Mouse (Mus musculus): ENCODE measurements around the gene Pdgfa. TPM values are rescaled to one million over a fixed set of nuclear protein-coding genes. Genes with fewer than 3 reads are reported as not detected.

Gene Pdgfa
- polyA plus RNA-seq (2015; fragmentation: Nextera tagmentation; extraction: Ambion mirVana), result 47.1 and 47.3 TPM in 2 replicates

DNA sequence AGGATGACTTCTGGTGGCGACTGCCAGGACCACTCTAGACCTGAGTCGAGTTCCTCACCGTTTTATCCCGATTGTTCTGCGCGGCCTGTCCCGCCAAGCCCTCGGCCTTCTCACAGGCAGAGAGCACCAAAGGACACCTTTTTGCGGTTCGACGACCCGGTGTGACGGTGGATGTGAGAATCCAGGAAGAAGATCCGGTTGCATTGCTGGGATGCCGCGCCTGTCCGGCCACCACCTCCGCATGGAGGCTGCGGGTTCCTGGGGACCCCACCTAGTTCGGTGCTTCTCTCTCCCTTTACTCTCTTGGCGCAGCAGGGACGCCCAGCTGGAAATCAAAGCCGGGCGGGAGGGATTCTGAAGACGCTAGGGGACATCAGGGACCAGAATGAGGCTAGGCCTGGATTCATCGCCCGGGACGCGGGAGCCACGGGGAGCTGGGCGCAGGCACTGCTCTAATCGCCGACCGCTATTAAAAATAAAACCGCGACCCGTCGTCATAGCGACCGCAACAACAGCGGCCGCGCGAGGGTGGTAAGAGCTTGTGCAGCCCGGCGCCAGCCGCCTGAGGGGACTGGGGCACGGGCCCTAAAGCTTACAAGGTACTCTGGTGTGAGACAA, at the start of gene Pdgfa:
Gene Pdgfa, minus strand, starts transcription at position 200 of the 618 bp plus-strand sequence.
- 0 out of 2 replicates have a peak, but pooled peaks have one; percentile 10 for ATAC-seq
- Histone ChIP-seq H3K4me2 (ENCODE audit: low read depth, low read length) (peak within 1 kb of the TSS; percentile 96), H3K4me3 (ENCODE audit: low read length) (peak within 1 kb of the TSS; percentile 87), H3K27me3 (replicated peaks; ENCODE audit: control insufficient read depth, insufficient read depth, low read length) (peaks cover 15% of the 10 kb centered on the region), H3K36me3 (ENCODE audit: control insufficient read depth, insufficient read depth, low read length) (no peaks in the 10 kb centered on the region), H3K9me3 (ENCODE audit: control insufficient read depth, low read length) (no peaks in the 10 kb centered on the region), H3K9ac (ENCODE audit: low read depth, low read length) (peak within 1 kb of the TSS; percentile 91), H3K27ac (ENCODE audit: low read length) (peak within 1 kb of the TSS; percentile 98), H3K4me1 (ENCODE audit: control insufficient read depth, insufficient read depth, low read length) (peaks cover 44% of the 10 kb centered on the region)
- 9% methylated on average over 48 of the region's 48 CpGs for WGBS

DNA sequence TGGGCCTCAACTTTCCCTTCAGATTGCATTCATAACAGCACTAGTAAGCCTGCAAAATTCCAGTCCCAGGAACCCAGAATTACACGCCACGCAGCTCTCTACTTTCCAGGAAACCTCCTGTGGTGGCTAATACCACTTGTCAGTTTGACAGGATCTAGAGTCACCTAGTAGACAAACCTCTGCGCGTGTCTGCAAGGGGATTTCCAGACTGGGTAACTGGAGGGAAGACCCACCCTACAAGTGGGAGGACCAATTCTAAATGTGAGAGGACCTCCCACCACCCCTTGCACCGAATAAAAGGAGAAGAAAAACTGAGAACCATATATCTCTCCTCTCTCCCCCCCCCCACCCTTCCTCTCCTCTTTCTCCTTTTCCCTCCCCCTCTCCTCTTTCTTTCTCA, 49.5 kb upstream of the Pdgfa start:
- no peak for ATAC-seq
- H3K9ac ChIP-seq (ENCODE audit: low read depth, low read length), result no peak overlapping the region
- H3K27me3 ChIP-seq (replicated peaks; ENCODE audit: control insufficient read depth, insufficient read depth, low read length), result no peaks in the 10 kb centered on the region
- no peaks in the 10 kb centered on the region for H3K36me3 ChIP-seq (ENCODE audit: control insufficient read depth, insufficient read depth, low read length)
- H3K4me3 ChIP-seq (ENCODE audit: low read length), result no peak overlapping the region
- no peaks in the 10 kb centered on the region for H3K4me1 ChIP-seq (ENCODE audit: control insufficient read depth, insufficient read depth, low read length)
- no peak overlapping the region for H3K27ac ChIP-seq (ENCODE audit: low read length)
- no peaks in the 10 kb centered on the region for H3K9me3 ChIP-seq (ENCODE audit: control insufficient read depth, low read length)
- H3K4me2 ChIP-seq (ENCODE audit: low read depth, low read length), result no peak overlapping the region
- 68% methylated on average over 5 of the region's 5 CpGs for WGBS

DNA sequence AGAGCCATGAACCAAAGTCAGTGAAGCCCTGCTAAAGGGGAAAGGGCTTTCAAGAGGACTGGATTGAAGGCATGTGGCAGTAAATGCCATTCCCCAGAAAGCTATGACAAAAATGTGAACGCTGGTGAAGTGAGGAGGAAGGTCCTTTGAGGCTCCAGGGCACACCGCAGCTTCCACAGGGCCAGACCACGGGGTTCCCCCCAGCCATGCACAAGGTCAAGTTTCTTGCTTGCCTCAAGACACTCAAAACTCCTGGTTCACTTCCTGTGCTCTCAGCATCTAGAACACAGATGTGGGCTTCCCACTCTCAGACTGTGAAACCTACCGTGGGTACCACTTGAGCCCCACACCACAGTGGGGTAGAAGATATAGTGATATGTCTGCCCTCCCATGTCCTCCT, 46.4 kb upstream of the Pdgfa start:
- WGBS, result 58% methylated on average over 4 of the region's 4 CpGs
- Histone ChIP-seq H3K9ac (ENCODE audit: low read depth, low read length) (no peak overlapping the region), H3K9me3 (ENCODE audit: control insufficient read depth, low read length) (no peaks in the 10 kb centered on the region), H3K4me2 (ENCODE audit: low read depth, low read length) (no peak overlapping the region), H3K27me3 (replicated peaks; ENCODE audit: control insufficient read depth, insufficient read depth, low read length) (no peaks in the 10 kb centered on the region), H3K27ac (ENCODE audit: low read length) (no peak overlapping the region), H3K4me1 (ENCODE audit: control insufficient read depth, insufficient read depth, low read length) (no peaks in the 10 kb centered on the region), H3K4me3 (ENCODE audit: low read length) (no peak overlapping the region), H3K36me3 (ENCODE audit: control insufficient read depth, insufficient read depth, low read length) (no peaks in the 10 kb centered on the region)
- no peak for ATAC-seq

DNA sequence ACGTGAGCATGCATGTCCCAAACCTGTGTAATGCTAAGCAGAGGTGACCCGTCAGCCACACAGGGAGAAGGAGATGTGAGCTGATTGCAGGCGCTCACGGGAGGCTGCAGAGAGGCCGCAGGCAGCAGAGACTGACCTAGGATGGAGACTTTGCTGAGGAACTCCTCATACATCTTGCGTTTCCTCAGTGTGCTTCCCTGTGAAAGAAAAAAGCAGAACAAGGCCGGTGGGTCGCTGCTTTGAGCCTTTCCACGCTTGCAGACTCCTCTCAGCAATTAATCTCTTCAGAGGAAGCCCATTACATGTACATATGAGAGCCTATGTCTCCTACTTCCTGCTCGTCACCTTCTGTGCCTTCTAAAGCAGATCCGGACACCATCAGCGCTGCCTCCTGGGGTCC, 45.1 kb upstream of the Pdgfa start:
- H3K27me3 ChIP-seq (replicated peaks; ENCODE audit: control insufficient read depth, insufficient read depth, low read length), result no peaks in the 10 kb centered on the region
- WGBS, result 67% methylated on average over 12 of the region's 12 CpGs
- no peak overlapping the region for H3K4me2 ChIP-seq (ENCODE audit: low read depth, low read length)
- no peak overlapping the region for H3K9ac ChIP-seq (ENCODE audit: low read depth, low read length)
- no peaks in the 10 kb centered on the region for H3K4me1 ChIP-seq (ENCODE audit: control insufficient read depth, insufficient read depth, low read length)
- H3K36me3 ChIP-seq (ENCODE audit: control insufficient read depth, insufficient read depth, low read length), result no peaks in the 10 kb centered on the region
- H3K4me3 ChIP-seq (ENCODE audit: low read length), result no peak overlapping the region
- no peak for ATAC-seq
- no peaks in the 10 kb centered on the region for H3K9me3 ChIP-seq (ENCODE audit: control insufficient read depth, low read length)
- no peak overlapping the region for H3K27ac ChIP-seq (ENCODE audit: low read length)

DNA sequence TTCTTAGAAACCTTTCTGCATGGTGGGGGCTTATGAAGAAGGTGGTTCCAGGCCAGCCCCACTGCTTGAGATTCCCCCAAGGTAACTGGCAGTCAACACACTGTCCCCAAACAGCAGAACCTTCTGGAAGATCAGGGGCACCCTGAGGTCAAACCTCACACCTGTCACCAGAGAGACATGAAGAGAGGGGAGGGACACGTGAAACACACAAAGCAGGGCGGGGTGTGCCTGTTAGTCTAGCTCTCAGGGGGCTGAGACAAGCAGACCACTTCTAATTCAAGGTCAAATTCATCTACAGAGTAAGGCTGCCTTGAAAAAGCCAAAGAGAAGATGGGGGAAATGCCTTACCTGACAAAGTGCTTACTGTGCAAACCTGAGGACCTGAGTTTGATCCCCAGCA, 38.0 kb upstream of the Pdgfa start:
- Histone ChIP-seq H3K4me1 (ENCODE audit: control insufficient read depth, insufficient read depth, low read length) (peaks cover 9% of the 10 kb centered on the region), H3K4me3 (ENCODE audit: low read length) (no peak overlapping the region), H3K36me3 (ENCODE audit: control insufficient read depth, insufficient read depth, low read length) (no peaks in the 10 kb centered on the region), H3K27me3 (replicated peaks; ENCODE audit: control insufficient read depth, insufficient read depth, low read length) (no peaks in the 10 kb centered on the region), H3K4me2 (ENCODE audit: low read depth, low read length) (no peak overlapping the region), H3K9ac (ENCODE audit: low read depth, low read length) (no peak overlapping the region), H3K9me3 (ENCODE audit: control insufficient read depth, low read length) (no peaks in the 10 kb centered on the region), H3K27ac (ENCODE audit: low read length) (no peak overlapping the region)
- WGBS, result 72% methylated on average over 2 of the region's 2 CpGs
- ATAC-seq, result no peak

DNA sequence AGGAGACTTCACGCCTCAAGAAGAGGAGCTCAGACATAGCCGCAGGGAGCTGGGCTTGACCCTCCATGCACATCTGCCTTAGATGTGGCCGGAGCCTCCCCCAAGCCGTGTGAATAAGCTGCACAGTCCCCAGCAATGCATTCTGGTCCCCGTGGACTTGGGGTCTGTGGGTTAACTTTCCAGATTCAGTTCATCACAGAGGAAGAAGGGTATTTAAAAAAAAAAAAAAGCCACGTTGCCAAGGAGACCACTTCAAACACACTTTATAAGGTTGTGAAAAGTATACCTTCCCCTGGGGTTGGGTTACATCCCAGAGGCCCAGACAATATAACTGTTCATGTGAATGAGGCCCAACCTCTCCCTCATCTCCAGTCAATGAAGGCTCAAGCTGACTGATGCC, 37.6 kb upstream of the Pdgfa start:
- Histone ChIP-seq H3K4me2 (ENCODE audit: low read depth, low read length) (no peak overlapping the region), H3K9me3 (ENCODE audit: control insufficient read depth, low read length) (no peaks in the 10 kb centered on the region), H3K27ac (ENCODE audit: low read length) (no peak overlapping the region), H3K4me1 (ENCODE audit: control insufficient read depth, insufficient read depth, low read length) (peaks cover 9% of the 10 kb centered on the region), H3K4me3 (ENCODE audit: low read length) (no peak overlapping the region), H3K27me3 (replicated peaks; ENCODE audit: control insufficient read depth, insufficient read depth, low read length) (no peaks in the 10 kb centered on the region), H3K36me3 (ENCODE audit: control insufficient read depth, insufficient read depth, low read length) (no peaks in the 10 kb centered on the region), H3K9ac (ENCODE audit: low read depth, low read length) (no peak overlapping the region)
- no peak for ATAC-seq
- 54% methylated on average over 6 of the region's 6 CpGs for WGBS

DNA sequence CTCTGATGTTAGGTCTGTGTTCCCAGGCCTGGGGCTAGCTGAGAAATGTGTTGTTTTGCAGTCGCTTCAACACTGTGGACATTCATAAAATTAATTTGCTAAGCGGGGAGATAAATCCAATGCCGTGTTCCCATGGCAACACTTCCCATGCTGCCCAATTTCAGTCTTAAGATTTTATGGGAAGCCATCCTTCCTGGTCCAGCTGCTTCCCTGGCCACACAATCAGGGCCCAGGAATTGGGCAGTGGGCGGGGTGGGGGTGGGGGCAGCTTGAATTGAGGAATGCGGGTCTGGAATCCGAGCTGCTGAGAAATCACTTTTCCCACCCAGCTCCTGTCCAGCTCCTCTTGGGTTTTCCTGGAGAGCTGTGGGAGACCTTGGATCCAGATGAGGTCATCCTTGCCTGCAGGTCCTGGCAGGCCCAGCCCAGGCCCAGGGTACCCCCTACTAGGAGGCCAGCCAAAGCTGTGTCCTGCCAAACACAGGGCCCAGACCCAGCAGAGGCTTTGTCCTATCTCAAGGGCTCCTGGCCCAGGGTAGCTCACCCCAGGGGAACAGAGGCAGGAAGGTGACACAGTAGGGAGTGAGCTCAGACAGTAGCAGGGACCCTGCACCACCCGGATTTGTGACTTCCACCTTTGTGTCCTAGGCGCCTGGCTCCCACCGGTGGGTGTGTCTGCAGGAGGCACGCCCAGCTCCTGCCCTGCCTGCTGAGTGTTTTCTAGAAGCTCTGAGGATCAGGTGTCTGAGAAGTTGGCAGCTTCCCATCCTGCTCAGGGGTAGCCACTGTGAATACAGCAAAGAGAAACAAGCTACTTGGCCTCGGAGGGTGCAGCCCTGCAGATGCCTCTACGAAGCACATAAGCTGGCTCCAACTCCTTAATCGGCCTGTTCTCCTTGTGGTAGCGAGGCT, 36.5 kb upstream of the Pdgfa start:
- Histone ChIP-seq H3K9me3 (ENCODE audit: control insufficient read depth, low read length) (no peaks in the 10 kb centered on the region), H3K36me3 (ENCODE audit: control insufficient read depth, insufficient read depth, low read length) (no peaks in the 10 kb centered on the region), H3K27me3 (replicated peaks; ENCODE audit: control insufficient read depth, insufficient read depth, low read length) (no peaks in the 10 kb centered on the region), H3K4me2 (ENCODE audit: low read depth, low read length) (no peak overlapping the region), H3K4me1 (ENCODE audit: control insufficient read depth, insufficient read depth, low read length) (peaks cover 9% of the 10 kb centered on the region), H3K9ac (ENCODE audit: low read depth, low read length) (0 out of 2 replicates have a peak overlapping the region, but pooled peaks have one; percentile 16), H3K27ac (ENCODE audit: low read length) (peak overlapping the region; percentile 33; the same call in 1 of the 2 replicates), H3K4me3 (ENCODE audit: low read length) (no peak overlapping the region)
- WGBS, result 38% methylated on average over 14 of the region's 14 CpGs
- peak; percentile 70 for ATAC-seq

DNA sequence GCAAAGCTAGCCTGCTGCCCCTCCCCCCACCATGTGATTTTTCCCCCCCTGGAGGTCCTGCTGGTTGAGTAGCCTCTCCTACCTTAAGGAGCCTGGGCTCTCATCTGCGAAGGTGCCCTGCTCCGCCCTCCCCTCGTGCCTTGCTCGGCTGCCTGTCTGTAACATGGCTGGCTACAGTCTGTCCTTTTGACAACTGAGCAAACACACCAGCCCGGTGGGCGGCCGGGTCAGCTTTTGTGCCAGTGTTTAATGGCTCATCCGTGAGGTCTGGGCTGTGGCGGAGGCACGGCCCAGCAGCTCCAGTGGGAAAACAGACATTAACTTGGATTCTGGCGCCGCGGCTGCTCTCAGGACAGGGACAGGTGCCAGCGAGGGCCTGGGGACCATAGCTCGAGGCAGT, 30.4 kb upstream of the Pdgfa start:
- no peaks in the 10 kb centered on the region for H3K9me3 ChIP-seq (ENCODE audit: control insufficient read depth, low read length)
- 29% methylated on average over 15 of the region's 15 CpGs for WGBS
- no peak overlapping the region for H3K9ac ChIP-seq (ENCODE audit: low read depth, low read length)
- no peaks in the 10 kb centered on the region for H3K4me1 ChIP-seq (ENCODE audit: control insufficient read depth, insufficient read depth, low read length)
- no peaks in the 10 kb centered on the region for H3K36me3 ChIP-seq (ENCODE audit: control insufficient read depth, insufficient read depth, low read length)
- no peak overlapping the region for H3K4me2 ChIP-seq (ENCODE audit: low read depth, low read length)
- no peak for ATAC-seq
- no peak overlapping the region for H3K27ac ChIP-seq (ENCODE audit: low read length)
- H3K27me3 ChIP-seq (replicated peaks; ENCODE audit: control insufficient read depth, insufficient read depth, low read length), result no peaks in the 10 kb centered on the region
- H3K4me3 ChIP-seq (ENCODE audit: low read length), result no peak overlapping the region

DNA sequence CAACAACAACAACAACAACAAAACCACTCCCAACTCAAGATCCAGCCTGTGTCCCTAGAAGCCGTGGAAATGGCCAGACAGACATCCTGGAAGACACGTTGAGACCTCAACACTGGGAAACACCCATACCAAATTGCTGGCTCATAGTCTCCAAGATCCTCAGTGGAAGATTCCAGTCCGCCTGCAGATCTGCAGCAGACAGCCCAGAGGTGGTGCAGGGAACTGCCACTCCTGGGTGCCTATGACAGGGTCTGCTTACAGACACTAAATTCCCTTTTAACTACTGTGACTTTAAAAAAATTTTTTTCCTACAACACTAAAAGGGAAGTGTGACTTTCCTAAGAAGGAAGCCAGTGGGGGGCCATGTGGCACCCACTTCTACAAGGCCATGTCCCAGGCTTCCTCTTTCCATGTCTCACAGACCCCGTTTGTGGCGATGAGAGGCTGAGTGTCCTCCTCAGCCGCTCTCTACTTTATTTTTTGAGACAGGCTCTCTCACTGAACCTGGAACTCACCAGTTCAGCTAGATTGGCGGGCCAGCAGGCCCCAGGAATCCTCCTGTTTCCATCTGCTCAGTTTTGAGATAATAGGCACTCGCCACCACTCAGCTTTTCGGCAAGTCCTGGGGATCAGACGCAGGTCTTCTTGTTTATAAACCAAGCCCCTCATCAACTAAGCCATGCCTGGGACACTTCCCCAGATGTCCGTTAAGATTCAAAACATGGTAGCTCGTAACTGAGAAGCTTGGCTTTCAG, 27.4 kb upstream of the Pdgfa start:
- ATAC-seq, result no peak
- H3K27ac ChIP-seq (ENCODE audit: low read length), result 0 out of 2 replicates have a peak overlapping the region, but pooled peaks have one; percentile 7
- no peak overlapping the region for H3K4me2 ChIP-seq (ENCODE audit: low read depth, low read length)
- no peak overlapping the region for H3K9ac ChIP-seq (ENCODE audit: low read depth, low read length)
- WGBS, result 58% methylated on average over 12 of the region's 12 CpGs
- no peaks in the 10 kb centered on the region for H3K27me3 ChIP-seq (replicated peaks; ENCODE audit: control insufficient read depth, insufficient read depth, low read length)
- H3K4me1 ChIP-seq (ENCODE audit: control insufficient read depth, insufficient read depth, low read length), result 0 out of 2 replicates have a peak, but pooled peaks cover 3% of the 10 kb centered on the region
- no peaks in the 10 kb centered on the region for H3K9me3 ChIP-seq (ENCODE audit: control insufficient read depth, low read length)
- no peak overlapping the region for H3K4me3 ChIP-seq (ENCODE audit: low read length)
- no peaks in the 10 kb centered on the region for H3K36me3 ChIP-seq (ENCODE audit: control insufficient read depth, insufficient read depth, low read length)

Data from intestine, embryonic 16.5 days (tissue).